Mouse (Mus musculus): Measurements from ENCODE around the gene Ogdhl.

The Ogdhl gene

GRCm38 (mm10) chr14:32379395-32380098 is 57.7 kb downstream of the Ogdhl start:
- DNase-seq (ENCODE audit: low read depth, low spot score), result no peak

- DNase-seq (ENCODE audit: low read depth, low spot score), result no peak
Measured at GRCm38 (mm10) chr14:32380099-32380480, 58.3 kb downstream of the Ogdhl start.

GRCm38 (mm10) chr14:32381066-32381465 is 59.2 kb downstream of the Ogdhl start:
- DNase-seq (ENCODE audit: low read depth, low spot score), result no peak

- no peak for DNase-seq (ENCODE audit: low read depth, low spot score)
Measured at GRCm38 (mm10) chr14:32381619-32382018, 59.8 kb downstream of the Ogdhl start.

- peak; percentile 9 for DNase-seq (ENCODE audit: low read depth, low spot score)
Measured at GRCm38 (mm10) chr14:32388196-32388595, 66.4 kb downstream of the Ogdhl start, which contains the start of gene 1700024G13Rik. TSS of gene 1700024G13Rik (minus strand) at chr14:32388391.
